Mouse (Mus musculus): ENCODE results near the gene Ldha. TPM values are rescaled to one million over a fixed set of nuclear protein-coding genes. Genes with fewer than 3 reads are reported as not detected.
"Not testable (repeated sequence)": the region's sequence is repeated elsewhere in the genome, so short reads cannot be mapped to it uniquely, and the experiment has no call there.

Gene Ldha
- polyA plus RNA-seq, 1 experiment from 2014 or later, result 782 TPM

GRCm38 (mm10) chr7:46859031-46859430 is 17.8 kb downstream of the Ldha start:
- H3K27ac ChIP-seq (ENCODE audit: low read length), result no peak overlapping the region
- H3K9me3 ChIP-seq (ENCODE audit: control insufficient read depth, low read length), result no peaks in the 10 kb centered on the region
- H3K4me3 ChIP-seq (replicated peaks; ENCODE audit: low read length), result no peak overlapping the region
- H3K27me3 ChIP-seq (replicated peaks; ENCODE audit: control insufficient read depth, insufficient read depth, low read length), result no peaks in the 10 kb centered on the region
- WGBS, result 60% methylated on average over 6 of the region's 6 CpGs
- no peak for ATAC-seq
- H3K4me1 ChIP-seq (replicated peaks; ENCODE audit: control insufficient read depth, insufficient read depth, low read length), result no peaks in the 10 kb centered on the region
- H3K4me2 ChIP-seq (ENCODE audit: low read length), result no peak overlapping the region
- H3K9ac ChIP-seq (replicated peaks; ENCODE audit: low read depth, low read length), result no peak overlapping the region
- H3K36me3 ChIP-seq (ENCODE audit: control insufficient read depth, insufficient read depth), result peaks cover 7% of the 10 kb centered on the region

- no peak within 1 kb of the TSS for H3K4me3 ChIP-seq (replicated peaks; ENCODE audit: low read length)
- ATAC-seq, result no peak
- no peaks in the 10 kb centered on the region for H3K9me3 ChIP-seq (ENCODE audit: control insufficient read depth, low read length)
- H3K4me1 ChIP-seq (replicated peaks; ENCODE audit: control insufficient read depth, insufficient read depth, low read length), result no peaks in the 10 kb centered on the region
- no peaks in the 10 kb centered on the region for H3K27me3 ChIP-seq (replicated peaks; ENCODE audit: control insufficient read depth, insufficient read depth, low read length)
- H3K36me3 ChIP-seq (ENCODE audit: control insufficient read depth, insufficient read depth), result no peaks in the 10 kb centered on the region
- 42% methylated on average over 10 of the region's 10 CpGs for WGBS
- no peak within 1 kb of the TSS for H3K27ac ChIP-seq (ENCODE audit: low read length)
- no peak within 1 kb of the TSS for H3K4me2 ChIP-seq (ENCODE audit: low read length)
- no peak within 1 kb of the TSS for H3K9ac ChIP-seq (replicated peaks; ENCODE audit: low read depth, low read length)
These were observed 19.7 kb downstream of the Ldha start, which contains the start of gene Ldhc for GRCm38 (mm10) chr7:46860996-46861395. Gene Ldhc (plus strand): TSS chr7:46861203.

GRCm38 (mm10) chr7:46871988-46872387 is 30.7 kb downstream of the Ldha start:
- Histone ChIP-seq H3K4me1 (replicated peaks; ENCODE audit: control insufficient read depth, insufficient read depth, low read length) (no peaks in the 10 kb centered on the region), H3K36me3 (ENCODE audit: control insufficient read depth, insufficient read depth) (no peaks in the 10 kb centered on the region), H3K4me3 (replicated peaks; ENCODE audit: low read length) (no peak overlapping the region), H3K4me2 (ENCODE audit: low read length) (no peak overlapping the region), H3K9ac (replicated peaks; ENCODE audit: low read depth, low read length) (no peak overlapping the region), H3K27ac (ENCODE audit: low read length) (no peak overlapping the region), H3K9me3 (ENCODE audit: control insufficient read depth, low read length) (no peaks in the 10 kb centered on the region), H3K27me3 (replicated peaks; ENCODE audit: control insufficient read depth, insufficient read depth, low read length) (no peaks in the 10 kb centered on the region)
- ATAC-seq, result no peak
- 86% methylated on average over 4 of the region's 4 CpGs for WGBS

GRCm38 (mm10) chr7:46876841-46877240 is 35.6 kb downstream of the Ldha start:
- no peak overlapping the region for H3K4me2 ChIP-seq (ENCODE audit: low read length)
- WGBS, result 78% methylated on average over 4 of the region's 4 CpGs
- ATAC-seq, result no peak
- H3K27ac ChIP-seq (ENCODE audit: low read length), result no peak overlapping the region
- H3K27me3 ChIP-seq (replicated peaks; ENCODE audit: control insufficient read depth, insufficient read depth, low read length), result no peaks in the 10 kb centered on the region
- no peak overlapping the region for H3K4me3 ChIP-seq (replicated peaks; ENCODE audit: low read length)
- H3K9ac ChIP-seq (replicated peaks; ENCODE audit: low read depth, low read length), result no peak overlapping the region
- no peaks in the 10 kb centered on the region for H3K36me3 ChIP-seq (ENCODE audit: control insufficient read depth, insufficient read depth)
- no peaks in the 10 kb centered on the region for H3K4me1 ChIP-seq (replicated peaks; ENCODE audit: control insufficient read depth, insufficient read depth, low read length)
- H3K9me3 ChIP-seq (ENCODE audit: control insufficient read depth, low read length), result no peaks in the 10 kb centered on the region

GRCm38 (mm10) chr7:46877255-46877654 is 36.0 kb downstream of the Ldha start:
- Histone ChIP-seq H3K9ac (replicated peaks; ENCODE audit: low read depth, low read length) (no peak overlapping the region), H3K36me3 (ENCODE audit: control insufficient read depth, insufficient read depth) (no peaks in the 10 kb centered on the region), H3K4me3 (replicated peaks; ENCODE audit: low read length) (no peak overlapping the region), H3K27me3 (replicated peaks; ENCODE audit: control insufficient read depth, insufficient read depth, low read length) (no peaks in the 10 kb centered on the region), H3K9me3 (ENCODE audit: control insufficient read depth, low read length) (no peaks in the 10 kb centered on the region), H3K27ac (ENCODE audit: low read length) (no peak overlapping the region), H3K4me2 (ENCODE audit: low read length) (no peak overlapping the region), H3K4me1 (replicated peaks; ENCODE audit: control insufficient read depth, insufficient read depth, low read length) (no peaks in the 10 kb centered on the region)
- ATAC-seq, result no peak
- 88% methylated on average over 6 of the region's 6 CpGs for WGBS

DNA sequence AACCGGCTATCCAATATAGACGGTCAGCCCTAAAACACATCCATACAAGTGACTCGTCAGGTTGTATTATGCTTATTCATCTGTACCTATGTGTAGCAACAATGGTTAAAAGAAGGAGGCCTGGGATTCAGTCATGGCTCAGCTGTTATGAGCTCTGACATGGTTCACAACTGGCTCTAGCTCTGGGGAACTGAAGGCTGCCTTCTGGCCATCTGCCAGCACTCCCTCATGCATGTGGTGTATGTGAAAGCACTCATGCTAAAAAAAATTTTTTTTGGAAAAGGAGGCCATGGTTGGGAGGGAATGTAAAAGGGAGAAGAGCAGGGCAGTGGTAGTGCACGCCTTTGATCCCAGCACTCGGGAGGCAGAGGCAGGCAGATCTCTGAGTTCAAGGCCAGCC is 38.6 kb downstream of the Ldha start:
- H3K9me3 ChIP-seq (ENCODE audit: control insufficient read depth, low read length), result no peaks in the 10 kb centered on the region
- no peak overlapping the region for H3K4me3 ChIP-seq (replicated peaks; ENCODE audit: low read length)
- no peak for ATAC-seq
- no peak overlapping the region for H3K27ac ChIP-seq (ENCODE audit: low read length)
- WGBS, result 97% methylated on average over 5 of the region's 5 CpGs
- H3K4me1 ChIP-seq (replicated peaks; ENCODE audit: control insufficient read depth, insufficient read depth, low read length), result no peaks in the 10 kb centered on the region
- H3K9ac ChIP-seq (replicated peaks; ENCODE audit: low read depth, low read length), result no peak overlapping the region
- H3K36me3 ChIP-seq (ENCODE audit: control insufficient read depth, insufficient read depth), result no peaks in the 10 kb centered on the region
- H3K4me2 ChIP-seq (ENCODE audit: low read length), result no peak overlapping the region
- no peaks in the 10 kb centered on the region for H3K27me3 ChIP-seq (replicated peaks; ENCODE audit: control insufficient read depth, insufficient read depth, low read length)

DNA sequence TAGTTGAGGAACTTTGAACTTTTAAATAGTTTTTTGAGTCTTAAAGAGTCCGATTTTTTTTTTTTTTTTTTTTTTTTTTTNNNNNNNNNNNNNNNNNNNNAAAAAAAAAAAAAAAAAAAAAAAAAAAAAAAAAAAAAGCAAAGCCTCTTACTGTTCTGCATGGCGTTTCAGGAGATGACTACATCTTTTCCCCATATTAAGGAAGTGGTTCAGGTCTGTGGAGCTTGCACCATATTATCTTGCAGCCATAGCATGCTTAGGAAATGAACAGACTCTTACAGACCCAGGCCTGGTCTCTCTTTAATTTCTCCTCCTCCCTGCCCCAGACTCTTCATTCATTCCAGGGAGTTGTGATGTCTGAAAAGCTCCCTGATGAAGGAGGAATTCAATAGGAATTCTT is 39.7 kb downstream of the Ldha start:
- no peaks in the 10 kb centered on the region for H3K9me3 ChIP-seq (ENCODE audit: control insufficient read depth, low read length)
- no peak overlapping the region for H3K4me2 ChIP-seq (ENCODE audit: low read length)
- no peak overlapping the region for H3K27ac ChIP-seq (ENCODE audit: low read length)
- no peaks in the 10 kb centered on the region for H3K4me1 ChIP-seq (replicated peaks; ENCODE audit: control insufficient read depth, insufficient read depth, low read length)
- 89% methylated on average over 2 of the region's 2 CpGs for WGBS
- no peak overlapping the region for H3K9ac ChIP-seq (replicated peaks; ENCODE audit: low read depth, low read length)
- ATAC-seq, result no peak
- H3K27me3 ChIP-seq (replicated peaks; ENCODE audit: control insufficient read depth, insufficient read depth, low read length), result no peaks in the 10 kb centered on the region
- H3K36me3 ChIP-seq (ENCODE audit: control insufficient read depth, insufficient read depth), result no peaks in the 10 kb centered on the region; the same call in 1 of the 2 replicates
- no peak overlapping the region for H3K4me3 ChIP-seq (replicated peaks; ENCODE audit: low read length)

DNA sequence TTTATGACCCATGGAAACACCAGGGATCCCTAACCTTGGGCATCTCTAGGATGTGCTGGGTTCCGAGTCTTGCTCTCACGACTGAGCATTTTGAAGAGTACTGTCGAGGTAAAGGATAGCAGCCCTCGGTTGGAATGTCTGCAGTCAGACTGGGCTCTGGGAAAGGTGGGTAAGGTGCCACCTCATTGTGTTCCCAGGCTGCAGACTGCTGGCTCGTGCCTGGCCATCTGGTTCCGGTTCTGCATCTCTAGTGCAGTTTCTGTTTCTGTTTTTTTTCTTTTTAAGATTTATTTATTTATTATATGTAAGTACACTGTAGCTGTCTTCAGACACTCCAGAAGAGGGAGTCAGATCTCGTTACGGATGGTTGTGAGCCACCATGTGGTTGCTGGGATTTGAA is 40.7 kb downstream of the Ldha start:
- H3K9me3 ChIP-seq (ENCODE audit: control insufficient read depth, low read length); H3K27me3 ChIP-seq (replicated peaks; ENCODE audit: control insufficient read depth, insufficient read depth, low read length); H3K27ac ChIP-seq (ENCODE audit: low read length); H3K4me2 ChIP-seq (ENCODE audit: low read length); H3K4me1 ChIP-seq (replicated peaks; ENCODE audit: control insufficient read depth, insufficient read depth, low read length); H3K36me3 ChIP-seq (ENCODE audit: control insufficient read depth, insufficient read depth); ATAC-seq; H3K9ac ChIP-seq (replicated peaks; ENCODE audit: low read depth, low read length); H3K4me3 ChIP-seq (replicated peaks; ENCODE audit: low read length): not testable (repeated sequence)
- 83% methylated on average over 8 of the region's 8 CpGs for WGBS

DNA sequence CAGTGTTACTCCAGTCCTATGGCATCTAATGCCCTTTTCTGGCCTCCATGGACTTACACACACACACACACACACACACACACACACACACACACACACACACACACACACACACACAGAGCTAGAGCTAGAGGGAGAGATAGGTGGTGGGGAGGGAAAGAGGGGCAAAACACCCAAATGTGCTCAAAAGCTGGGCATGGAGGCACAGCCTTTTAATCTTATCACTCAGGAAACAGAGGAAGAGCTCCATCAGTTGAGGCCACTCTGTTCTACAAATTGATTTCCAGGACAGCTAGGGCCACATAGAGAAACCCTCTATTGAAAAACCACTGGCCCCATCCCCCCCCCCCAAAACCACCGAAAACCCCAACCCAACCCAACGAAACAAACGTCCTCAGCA is 42.0 kb downstream of the Ldha start:
- H3K9ac ChIP-seq (replicated peaks; ENCODE audit: low read depth, low read length), result no peak overlapping the region
- peaks cover 16% of the 10 kb centered on the region for H3K36me3 ChIP-seq (ENCODE audit: control insufficient read depth, insufficient read depth)
- H3K27ac ChIP-seq (ENCODE audit: low read length), result no peak overlapping the region
- no peak overlapping the region for H3K4me3 ChIP-seq (replicated peaks; ENCODE audit: low read length)
- ATAC-seq, result no peak
- no peaks in the 10 kb centered on the region for H3K9me3 ChIP-seq (ENCODE audit: control insufficient read depth, low read length)
- no peaks in the 10 kb centered on the region for H3K4me1 ChIP-seq (replicated peaks; ENCODE audit: control insufficient read depth, insufficient read depth, low read length)
- H3K4me2 ChIP-seq (ENCODE audit: low read length), result no peak overlapping the region
- H3K27me3 ChIP-seq (replicated peaks; ENCODE audit: control insufficient read depth, insufficient read depth, low read length), result no peaks in the 10 kb centered on the region
- 86% methylated on average over 3 of the region's 3 CpGs for WGBS

DNA sequence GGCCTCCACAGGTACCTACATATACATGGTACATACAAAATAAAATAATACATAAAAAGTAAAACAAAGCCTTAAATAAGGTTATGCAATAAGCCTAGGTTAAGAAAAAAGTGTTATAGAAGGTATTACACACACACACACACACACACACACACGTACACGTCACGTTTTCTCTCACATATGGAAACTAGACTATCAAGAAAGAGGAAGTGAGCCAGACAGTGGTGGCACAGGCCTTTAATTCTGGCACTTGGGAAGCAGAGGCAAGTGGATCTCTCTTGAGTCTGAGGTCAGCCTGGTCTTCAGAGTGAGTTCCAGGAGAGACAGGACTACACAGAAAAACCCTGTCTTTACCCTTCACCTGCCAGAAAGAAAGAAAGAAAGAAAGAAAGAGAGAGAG is 54.2 kb downstream of the Ldha start:
- H3K4me3 ChIP-seq (replicated peaks; ENCODE audit: low read length), result no peak overlapping the region
- no peak overlapping the region for H3K9ac ChIP-seq (replicated peaks; ENCODE audit: low read depth, low read length)
- no peak overlapping the region for H3K4me2 ChIP-seq (ENCODE audit: low read length)
- ATAC-seq, result no peak
- no peaks in the 10 kb centered on the region for H3K9me3 ChIP-seq (ENCODE audit: control insufficient read depth, low read length)
- no peaks in the 10 kb centered on the region for H3K4me1 ChIP-seq (replicated peaks; ENCODE audit: control insufficient read depth, insufficient read depth, low read length)
- 85% methylated on average over 3 of the region's 3 CpGs for WGBS
- H3K27ac ChIP-seq (ENCODE audit: low read length), result no peak overlapping the region
- H3K27me3 ChIP-seq (replicated peaks; ENCODE audit: control insufficient read depth, insufficient read depth, low read length), result no peaks in the 10 kb centered on the region
- H3K36me3 ChIP-seq (ENCODE audit: control insufficient read depth, insufficient read depth), result peaks cover 44% of the 10 kb centered on the region
